Mouse (Mus musculus): Measurements from ENCODE around the gene Fam117a.

DNA sequence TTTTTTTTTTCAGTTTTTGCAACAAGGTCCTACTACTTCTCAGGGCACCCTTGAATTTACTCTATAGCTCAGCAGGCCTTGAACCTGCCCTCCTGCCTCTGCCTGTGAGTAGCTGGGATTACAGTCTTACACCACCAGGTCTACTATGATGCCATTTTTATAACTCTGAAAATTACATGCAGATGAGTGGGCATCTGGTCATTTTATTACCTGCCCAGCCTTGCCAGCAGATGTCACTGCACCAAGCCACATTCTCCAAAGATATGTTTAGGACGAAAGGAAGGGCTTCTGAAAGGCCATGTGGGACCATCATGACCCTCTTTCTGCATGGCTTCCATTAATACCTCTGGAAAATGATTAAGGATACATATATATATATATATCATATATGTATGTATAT is 17.3 kb upstream of the Fam117a start:
- TF ChIP-seq MAFK (IDR thresholded peaks at IDR 0.05; ENCODE audit: insufficient read depth, low read depth, low read length) (no peak), HCFC1 (IDR thresholded peaks at IDR 0.05; ENCODE audit: borderline replicate concordance, insufficient read depth, low read length) (no peak), CHD2 (IDR thresholded peaks at IDR 0.05; ENCODE audit: low read depth, low read length) (no peak), ZNF384 (IDR thresholded peaks at IDR 0.05; ENCODE audit: low read depth, low read length) (no peak), ZC3H11A (IDR thresholded peaks at IDR 0.05; ENCODE audit: borderline replicate concordance, low read depth, low read length) (no peak)

Data from ES-E14 (cell line).